Mouse (Mus musculus) intestine, embryonic 16.5 days (tissue): ENCODE measurements around the gene Dgcr8. TPM values are rescaled to one million over a fixed set of nuclear protein-coding genes. Genes with fewer than 3 reads are reported as not detected.

Source experiments
- ATAC-seq: fragments of 200-750 bp; cut with Nextera tagmentation; 2 replicates; pipeline ENCODE4 v1.8.0; 2017; ENCODE audit warnings: moderate TSS enrichment, moderate library complexity
- H3K27ac ChIP-seq: fragments of 300-500 bp; sonication (generic); 2 replicates; pipeline ENCODE4 v1.5.1; 2014; ENCODE audit warnings: mild to moderate bottlenecking, low read length
- H3K27me3 ChIP-seq: fragments of 300-500 bp; sonication (generic); replicated peaks from 2 replicates; pipeline ENCODE4 v1.6.1; 2014; ENCODE audit warnings: low read length, control low read depth, mixed read lengths; ENCODE audit not compliant: control insufficient read depth, insufficient read depth
- H3K36me3 ChIP-seq: fragments of 300-500 bp; sonication (generic); 2 replicates; pipeline ENCODE4 v1.6.1; 2014; ENCODE audit warnings: low read length, control low read depth; ENCODE audit not compliant: control insufficient read depth, insufficient read depth
- H3K4me1 ChIP-seq: fragments of 300-500 bp; sonication (generic); 2 replicates; pipeline ENCODE4 v1.6.1; 2014; ENCODE audit warnings: low read length, control low read depth, mixed read lengths; ENCODE audit not compliant: control insufficient read depth, insufficient read depth
- H3K4me2 ChIP-seq: fragments of 300-500 bp; sonication (generic); 2 replicates; pipeline ENCODE4 v1.6.1; 2014; ENCODE audit warnings: low read depth, low read length, control low read depth
- H3K4me3 ChIP-seq: fragments of 300-500 bp; sonication (generic); 2 replicates; pipeline ENCODE4 v1.5.1; 2014; ENCODE audit warnings: mild to moderate bottlenecking, low read length
- H3K9ac ChIP-seq: fragments of 300-500 bp; sonication (generic); 2 replicates; pipeline ENCODE4 v1.6.1; 2014; ENCODE audit warnings: low read depth, low read length
- H3K9me3 ChIP-seq: fragments of 300-500 bp; sonication (generic); 2 replicates; pipeline ENCODE4 v1.6.1; 2016; ENCODE audit warnings: low read length, control low read depth; ENCODE audit not compliant: control insufficient read depth
- WGBS: fragments of 180-500 bp; shearing (Covaris S2); extraction: QIAGEN DNeasy Blood & Tissue Kit; methylation state at CpG from one replicate; pipeline ENCODE4 v1.1.7; 2014; 5-methylcytosine and 5-hydroxymethylcytosine counted together
- polyA plus RNA-seq: library from polyadenylated mRNA; unstranded; fragments of >200 nt; fragmentation: Nextera tagmentation; extraction: Ambion mirVana; gene quantifications from 2 replicates; pipeline ENCODE4 v1.2.1, GENCODE M21; 2015

The Dgcr8 gene
- polyA plus RNA-seq, 1 experiment from 2014 or later = 18.9 TPM

- Histone ChIP-seq H3K27ac (no peak overlapping the region), H3K4me2 (no peak overlapping the region), H3K4me3 (no peak overlapping the region), H3K36me3 (peaks cover 16% of the 10 kb centered on the region), H3K9ac (peak overlapping the region; percentile 84), H3K27me3 (no peaks in the 10 kb centered on the region), H3K9me3 (no peaks in the 10 kb centered on the region), H3K4me1 (peaks cover 21% of the 10 kb centered on the region)
- WGBS = 70% methylated on average over 7 of the region's 7 CpGs
- no peak for ATAC-seq
These were observed 52.2 kb downstream of the Dgcr8 start for GRCm38 (mm10) chr16:18236676-18237501.

- Histone ChIP-seq H3K9me3 (no peaks in the 10 kb centered on the region), H3K9ac (peak overlapping the region; percentile 84), H3K4me2 (peak overlapping the region; percentile 87), H3K4me1 (peaks cover 21% of the 10 kb centered on the region), H3K36me3 (peaks cover 8% of the 10 kb centered on the region), H3K4me3 (peak overlapping the region; percentile 83), H3K27ac (peak overlapping the region; percentile 82), H3K27me3 (no peaks in the 10 kb centered on the region)
- ATAC-seq = peak; percentile 64
- 6% methylated on average over 19 of the region's 19 CpGs for WGBS
These were observed 53.5 kb downstream of the Dgcr8 start for GRCm38 (mm10) chr16:18235389-18236065.

GRCm38 (mm10) chr16:18234671-18235388 lies 54.2 kb downstream of the Dgcr8 start, which contains the start of gene Zdhhc8:
Gene Zdhhc8 (minus strand): TSS chr16:18235136.
- Histone ChIP-seq H3K4me1 (peaks cover 21% of the 10 kb centered on the region), H3K36me3 (peaks cover 8% of the 10 kb centered on the region), H3K4me3 (peak within 1 kb of the TSS; percentile 83), H3K27ac (peak within 1 kb of the TSS; percentile 82), H3K9me3 (no peaks in the 10 kb centered on the region), H3K4me2 (peak within 1 kb of the TSS; percentile 87), H3K27me3 (no peaks in the 10 kb centered on the region), H3K9ac (peak within 1 kb of the TSS; percentile 84)
- WGBS = 2% methylated on average over 68 of the region's 79 CpGs
- ATAC-seq = peak; percentile 80

- Histone ChIP-seq H3K4me2 (peak overlapping the region; percentile 87), H3K27me3 (no peaks in the 10 kb centered on the region), H3K9ac (peak overlapping the region; percentile 84), H3K4me1 (peaks cover 27% of the 10 kb centered on the region), H3K27ac (peak overlapping the region; percentile 82; the same call in 1 of the 2 replicates), H3K36me3 (peaks cover 4% of the 10 kb centered on the region; the same call in 1 of the 2 replicates), H3K9me3 (no peaks in the 10 kb centered on the region), H3K4me3 (peak overlapping the region; percentile 83)
- ATAC-seq = peak; percentile 16; the same call in 1 of the 2 replicates
- 16% methylated on average over 13 of the region's 13 CpGs for WGBS
These were observed 55.0 kb downstream of the Dgcr8 start for GRCm38 (mm10) chr16:18233919-18234670.

GRCm38 (mm10) chr16:18233451-18233850 lies 55.6 kb downstream of the Dgcr8 start:
- H3K36me3 ChIP-seq = no peaks in the 10 kb centered on the region
- ATAC-seq = no peak

GRCm38 (mm10) chr16:18231451-18231850 lies 57.6 kb downstream of the Dgcr8 start:
- Histone ChIP-seq H3K9ac (no peak overlapping the region; the same call in 1 of the 2 replicates), H3K4me1 (peaks cover 26% of the 10 kb centered on the region), H3K27ac (no peak overlapping the region), H3K36me3 (0 out of 2 replicates have a peak, but pooled peaks cover 3% of the 10 kb centered on the region), H3K27me3 (no peaks in the 10 kb centered on the region), H3K4me3 (no peak overlapping the region), H3K4me2 (no peak overlapping the region), H3K9me3 (no peaks in the 10 kb centered on the region)
- WGBS = 84% methylated on average over 4 of the region's 4 CpGs
- no peak for ATAC-seq

More at GRCm38 (mm10) chr16:18233451-18233850, 55.6 kb downstream of the Dgcr8 start:
- Histone ChIP-seq H3K27ac (no peak overlapping the region), H3K9me3 (no peaks in the 10 kb centered on the region), H3K4me3 (no peak overlapping the region), H3K27me3 (no peaks in the 10 kb centered on the region), H3K4me1 (peaks cover 27% of the 10 kb centered on the region), H3K9ac (peak overlapping the region; percentile 84; the same call in 1 of the 2 replicates), H3K4me2 (no peak overlapping the region; the same call in 1 of the 2 replicates)
- 53% methylated on average over 1 of the region's 1 CpGs for WGBS

GRCm38 (mm10) chr16:18231047-18231446 lies 58.0 kb downstream of the Dgcr8 start:
- WGBS = 89% methylated on average over 3 of the region's 3 CpGs
- ATAC-seq = no peak
- no peak overlapping the region for H3K27ac ChIP-seq

GRCm38 (mm10) chr16:18230617-18231016 lies 58.4 kb downstream of the Dgcr8 start:
- Histone ChIP-seq H3K36me3 (peaks cover 3% of the 10 kb centered on the region; the same call in 1 of the 2 replicates), H3K4me3 (no peak overlapping the region), H3K27me3 (no peaks in the 10 kb centered on the region), H3K27ac (no peak overlapping the region), H3K9me3 (no peaks in the 10 kb centered on the region), H3K4me1 (peaks cover 18% of the 10 kb centered on the region), H3K4me2 (no peak overlapping the region), H3K9ac (no peak overlapping the region)
- no peak for ATAC-seq
- 85% methylated on average over 6 of the region's 6 CpGs for WGBS

More at GRCm38 (mm10) chr16:18231047-18231446, 58.0 kb downstream of the Dgcr8 start:
- no peak overlapping the region for H3K4me3 ChIP-seq
- H3K27me3 ChIP-seq = no peaks in the 10 kb centered on the region
- H3K9ac ChIP-seq = no peak overlapping the region; the same call in 1 of the 2 replicates
- 0 out of 2 replicates have a peak, but pooled peaks cover 3% of the 10 kb centered on the region for H3K36me3 ChIP-seq
- peaks cover 22% of the 10 kb centered on the region for H3K4me1 ChIP-seq
- H3K9me3 ChIP-seq = no peaks in the 10 kb centered on the region
- H3K4me2 ChIP-seq = no peak overlapping the region
